Mouse (Mus musculus): ENCODE measurements at regions not wholly inside any gene's neighbourhood (a gene's known extent, or its start where the extent isn't known, plus 50 kb on each side); places are given as distances from the start of the nearest gene placed in this dataset.

DNA sequence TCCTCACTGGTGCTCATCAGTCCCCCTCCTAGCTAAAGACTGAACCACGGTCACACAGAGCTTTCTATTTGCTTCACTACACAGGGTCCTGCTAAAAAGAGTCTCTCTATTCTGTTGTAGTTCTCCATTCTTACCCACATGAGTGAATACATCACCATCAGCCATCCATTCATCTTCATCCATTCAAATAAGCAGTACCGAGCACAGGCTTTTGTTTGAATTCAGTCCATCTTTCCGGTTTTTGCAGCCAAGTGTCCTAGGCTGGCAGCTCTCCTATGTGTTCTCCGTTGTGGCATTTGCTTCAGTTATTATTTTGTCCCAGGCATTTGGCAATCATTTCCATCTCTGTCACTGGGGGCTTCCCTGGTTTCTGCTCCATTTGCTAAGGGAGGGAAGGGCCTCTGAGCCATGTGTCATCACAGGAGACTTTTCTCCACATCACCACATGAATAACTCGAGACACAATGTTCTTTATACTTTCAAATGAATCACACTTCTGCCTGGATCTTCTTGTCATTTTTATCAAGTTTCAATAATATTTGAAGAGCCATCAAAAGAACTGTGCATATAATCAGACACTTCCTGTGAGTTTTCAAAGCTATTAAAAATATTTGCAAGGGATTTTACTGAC, 366.1 kb downstream of the Dnajb9 start:
- DNase-seq: no peak

DNA sequence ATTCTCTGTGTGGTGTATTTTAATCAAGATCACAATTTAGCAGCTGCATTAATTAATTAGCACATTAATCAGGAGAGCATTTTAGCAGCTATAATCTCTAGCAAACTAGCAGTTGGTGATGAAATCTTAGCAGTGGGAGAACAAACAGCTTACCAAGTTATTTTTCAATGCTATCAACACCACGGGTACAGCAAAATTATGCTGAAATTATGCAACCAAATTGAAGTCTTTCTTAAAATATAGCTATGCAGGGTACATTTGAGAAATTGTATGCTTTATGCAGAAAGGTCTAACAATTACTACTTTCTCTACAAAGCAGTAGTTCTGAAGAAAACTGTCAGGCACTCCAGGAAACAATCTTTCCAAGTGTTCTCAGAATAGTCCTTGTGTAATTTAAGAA, 378.1 kb downstream of the Dnajb9 start:
- no peak for DNase-seq

DNA sequence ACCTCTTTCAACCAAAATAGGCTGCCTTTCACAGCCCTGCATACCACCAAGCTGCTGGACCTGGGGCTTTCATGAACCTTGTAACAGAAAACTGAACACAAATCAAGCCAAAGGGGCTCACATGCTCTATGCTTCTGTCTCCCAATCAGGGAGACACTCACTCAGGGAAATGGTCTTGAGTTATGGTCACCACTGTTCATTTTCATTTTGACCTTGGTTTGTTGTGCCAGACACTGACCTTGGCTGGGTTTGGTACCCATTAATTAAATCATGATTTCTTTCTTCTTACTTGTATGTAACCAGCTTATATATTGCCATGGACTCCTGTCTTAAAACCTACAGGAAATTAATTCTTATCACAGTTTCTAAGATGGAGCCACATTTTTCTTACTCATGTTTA, 381.5 kb downstream of the Dnajb9 start:
- DNase-seq: peak; percentile 28

DNA sequence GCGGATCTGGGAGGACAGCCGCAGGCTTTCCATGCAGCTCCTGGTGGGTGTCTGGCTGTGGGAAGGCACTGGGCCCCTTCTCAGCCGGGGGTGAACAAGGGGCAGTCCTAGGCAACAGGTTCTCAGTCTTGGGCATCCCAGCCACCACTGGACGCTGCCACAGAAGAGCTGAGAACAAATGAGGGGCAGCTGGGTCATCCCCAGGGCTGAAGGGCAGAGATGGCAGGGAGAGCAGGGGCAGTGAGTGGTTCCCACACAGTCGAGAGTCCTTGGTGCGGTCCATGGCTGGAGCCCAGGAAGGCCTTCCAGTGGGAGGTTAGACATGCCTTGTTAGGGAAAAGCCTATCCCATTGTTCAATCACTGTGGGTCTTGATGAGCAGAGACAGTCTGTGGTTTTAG, 382.2 kb downstream of the Dnajb9 start:
- DNase-seq: peak; percentile 24

DNA sequence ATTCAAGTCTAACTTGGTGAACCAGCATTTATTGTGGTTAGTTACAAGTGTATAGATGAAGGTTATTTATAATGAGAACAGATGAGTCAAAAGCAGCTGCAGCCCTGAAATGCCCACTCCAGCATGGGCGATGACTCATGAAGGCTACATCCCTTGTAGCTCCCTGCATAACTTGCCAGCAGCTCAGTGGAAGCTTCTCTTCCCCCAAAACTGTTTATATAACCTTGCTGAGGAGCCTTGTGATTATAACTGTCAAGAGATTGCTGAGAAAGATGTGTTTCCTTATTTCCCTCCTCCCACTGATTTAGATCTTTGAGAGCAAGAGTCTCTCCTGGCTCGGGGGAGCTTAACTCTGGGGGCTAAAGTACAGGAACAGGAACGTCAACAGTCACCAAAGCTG, 382.8 kb downstream of the Dnajb9 start:
- DNase-seq: peak; percentile 73

DNA sequence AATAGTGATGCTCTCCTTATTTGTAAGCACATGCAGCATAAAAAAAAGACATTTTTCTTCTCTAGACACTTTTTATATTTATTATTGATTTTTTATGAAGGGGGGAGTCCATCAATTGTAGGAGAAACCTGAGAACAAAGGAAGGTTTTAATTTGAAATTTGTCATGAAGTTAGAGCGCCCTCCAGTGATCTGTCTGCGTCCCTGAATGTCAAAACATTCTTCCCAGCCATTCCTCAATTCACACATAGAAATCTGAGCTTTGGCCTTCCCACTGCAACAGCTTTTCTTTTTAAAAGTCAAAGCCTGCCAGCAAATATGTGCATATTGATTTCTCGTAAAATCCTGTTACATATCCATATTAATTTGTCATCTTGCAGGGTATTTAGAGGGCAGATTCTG, 396.6 kb downstream of the Dnajb9 start:
- DNase-seq: peak; percentile 31

DNA sequence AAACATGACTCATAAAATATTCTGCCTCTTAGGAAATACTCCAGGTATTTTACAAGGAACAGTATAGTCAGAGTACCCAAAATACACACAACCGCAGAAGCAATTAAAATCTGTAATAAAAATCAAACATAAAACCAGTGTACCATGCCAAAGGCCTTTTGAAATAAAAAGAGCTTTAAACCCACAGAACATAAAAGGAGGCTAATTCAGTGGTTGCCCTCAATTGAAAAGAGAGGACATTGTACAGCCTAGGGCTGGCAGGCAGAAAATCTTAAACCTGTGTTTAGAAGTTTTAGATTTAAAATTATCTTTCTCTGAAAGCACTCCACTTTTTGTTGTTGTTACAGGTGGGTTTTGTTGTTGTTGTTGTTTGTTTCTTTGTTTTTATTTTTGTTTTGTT, 437.4 kb downstream of the Dnajb9 start:
- no peak for DNase-seq

DNA sequence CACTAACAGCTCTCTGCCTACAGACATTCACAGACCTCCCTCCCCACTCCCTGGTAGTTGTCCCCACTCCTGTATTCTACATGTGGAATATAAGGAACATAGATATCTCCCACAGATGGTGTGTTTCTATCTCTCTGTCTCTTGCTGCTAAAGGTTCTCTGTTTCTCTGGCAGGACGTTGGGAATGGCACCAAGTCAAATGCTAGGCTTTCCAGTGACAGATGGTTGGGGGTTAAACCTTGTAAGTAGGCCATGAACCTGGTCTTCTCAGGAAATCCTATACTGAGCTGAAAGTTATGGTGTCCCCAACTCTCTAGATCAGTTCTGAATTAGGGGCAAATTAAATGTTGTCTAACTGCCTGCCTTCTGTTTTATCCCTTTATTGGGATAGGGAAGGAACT, 448.0 kb downstream of the Dnajb9 start:
- no peak for DNase-seq

Measured in adrenal gland, postnatal 14 days (tissue).